Mouse (Mus musculus) limb, embryonic 14.5 days (tissue): Measurements from ENCODE around the gene BC030499. TPM values are rescaled to one million over a fixed set of nuclear protein-coding genes. Genes with fewer than 3 reads are reported as not detected.

Experiments
- ATAC-seq: fragments of 200-750 bp; cut with Nextera tagmentation; 2 replicates; pipeline ENCODE4 v1.8.0; 2017; ENCODE audit warnings: low read depth, moderate number of reproducible peaks, moderate TSS enrichment; ENCODE audit not compliant: low FRiP score
- DNase-seq: peaks from one replicate; pipeline ENCODE4 v3.0.0-alpha.2; 2015; ENCODE audit warnings: low spot score
- H3K27ac ChIP-seq: fragments of 300-500 bp; sonication (generic); replicated peaks from 2 replicates; pipeline ENCODE4 v1.5.1; 2014; ENCODE audit warnings: low read depth, mild to moderate bottlenecking, low read length, moderate library complexity, mixed read lengths
- H3K27me3 ChIP-seq: fragments of 300-500 bp; sonication (generic); 2 replicates; pipeline ENCODE4 v1.6.1; 2014; ENCODE audit warnings: low read length, mixed read lengths; ENCODE audit not compliant: control insufficient read depth, insufficient read depth
- H3K36me3 ChIP-seq: fragments of 300-500 bp; sonication (generic); 2 replicates; pipeline ENCODE4 v1.6.1; 2014; ENCODE audit warnings: mild to moderate bottlenecking, low read length, moderate library complexity, mixed read lengths; ENCODE audit not compliant: control insufficient read depth, insufficient read depth
- H3K4me1 ChIP-seq: fragments of 300-500 bp; sonication (generic); 2 replicates; pipeline ENCODE4 v1.6.1; 2014; ENCODE audit warnings: antibody characterized with exemption, low read length, mixed read lengths; ENCODE audit not compliant: control insufficient read depth, insufficient read depth
- H3K4me2 ChIP-seq: fragments of 300-500 bp; sonication (generic); replicated peaks from 2 replicates; pipeline ENCODE4 v1.6.1; 2014; ENCODE audit warnings: low read depth, mild to moderate bottlenecking, low read length, moderate library complexity; ENCODE audit not compliant: severe bottlenecking
- H3K4me3 ChIP-seq: fragments of 300-500 bp; sonication (generic); replicated peaks from 2 replicates; pipeline ENCODE4 v1.5.1; 2014; ENCODE audit warnings: low read length
- H3K9ac ChIP-seq: fragments of 300-500 bp; sonication (generic); 2 replicates; pipeline ENCODE4 v1.6.1; 2014; ENCODE audit warnings: mild to moderate bottlenecking, low read depth, low read length, moderate library complexity; ENCODE audit not compliant: severe bottlenecking
- H3K9me3 ChIP-seq: fragments of 300-500 bp; sonication (generic); 2 replicates; pipeline ENCODE4 v1.6.1; 2016; ENCODE audit warnings: low read length; ENCODE audit not compliant: control insufficient read depth
- POLR2A ChIP-seq: fragments of 200-500 bp; IDR thresholded peaks from 2 replicates; pipeline ENCODE4 v1.8.0; 2012; ENCODE audit warnings: inconsistent platforms, mild to moderate bottlenecking, moderate library complexity, borderline replicate concordance; ENCODE audit not compliant: insufficient read depth, insufficient read length; ENCODE audit errors: extremely low read depth
- WGBS: fragments of 180-500 bp; shearing (Covaris S2); extraction: QIAGEN DNeasy Blood & Tissue Kit; methylation state at CpG from one replicate; pipeline ENCODE4 v1.1.7; 2014; 5-methylcytosine and 5-hydroxymethylcytosine counted together
- polyA plus RNA-seq, 2 experiments: library from polyadenylated mRNA; depleted of rRNA in 1 of 2; stranded (reverse) in 1 of 2; unstranded in 1 of 2; fragments of >200 nt; fragmentation: Nextera tagmentation in 1 of 2; extraction: Ambion mirVana in 1 of 2; gene quantifications; 2 replicates each; pipeline versions ENCODE4 v1.2.1 to v1.2.3; 2012 to 2014

Gene BC030499
- polyA plus RNA-seq, 2 experiments: 0.23 to 0.58 TPM

DNA sequence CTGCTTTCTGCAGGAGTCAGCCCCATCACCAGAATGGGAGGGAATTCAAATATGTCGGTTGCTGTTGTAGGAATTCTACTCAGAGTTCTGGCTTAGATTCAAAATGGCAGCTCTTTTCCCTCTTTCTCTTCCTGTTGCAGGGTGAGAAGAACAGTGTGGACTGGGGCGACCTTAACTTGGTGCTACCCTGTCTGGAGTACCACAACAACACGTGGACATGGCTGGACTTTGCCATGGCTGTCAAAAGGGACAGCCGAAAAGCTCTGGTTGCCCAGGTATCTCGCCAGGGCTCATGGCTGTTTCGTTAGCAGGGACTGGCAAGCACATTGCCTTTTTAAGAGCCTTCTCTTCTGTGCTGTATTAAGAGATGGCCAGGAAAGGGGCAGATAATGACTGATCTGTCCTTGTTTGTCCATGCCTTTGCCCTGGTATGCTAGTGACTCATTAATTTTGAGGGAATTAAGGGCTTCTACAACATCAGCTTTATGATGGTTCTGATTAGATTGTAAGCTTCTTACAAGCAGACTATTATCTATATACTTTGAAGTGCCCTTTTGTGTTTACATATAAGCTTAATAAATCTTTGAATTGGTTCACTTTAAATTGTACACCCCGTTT lies 1.4 kb upstream of the BC030499 start:
- H3K27me3 ChIP-seq: no peaks in the 10 kb centered on the region
- no peak overlapping the region for H3K4me2 ChIP-seq
- no peak for ATAC-seq
- no peak overlapping the region for H3K27ac ChIP-seq
- H3K9me3 ChIP-seq: no peaks in the 10 kb centered on the region
- DNase-seq: no peak
- H3K9ac ChIP-seq: no peak overlapping the region
- WGBS: 87% methylated on average over 7 of the region's 7 CpGs
- peaks cover 76% of the 10 kb centered on the region for H3K36me3 ChIP-seq
- no peak for TF ChIP-seq POLR2A
- no peak overlapping the region for H3K4me3 ChIP-seq
- H3K4me1 ChIP-seq: no peaks in the 10 kb centered on the region

DNA sequence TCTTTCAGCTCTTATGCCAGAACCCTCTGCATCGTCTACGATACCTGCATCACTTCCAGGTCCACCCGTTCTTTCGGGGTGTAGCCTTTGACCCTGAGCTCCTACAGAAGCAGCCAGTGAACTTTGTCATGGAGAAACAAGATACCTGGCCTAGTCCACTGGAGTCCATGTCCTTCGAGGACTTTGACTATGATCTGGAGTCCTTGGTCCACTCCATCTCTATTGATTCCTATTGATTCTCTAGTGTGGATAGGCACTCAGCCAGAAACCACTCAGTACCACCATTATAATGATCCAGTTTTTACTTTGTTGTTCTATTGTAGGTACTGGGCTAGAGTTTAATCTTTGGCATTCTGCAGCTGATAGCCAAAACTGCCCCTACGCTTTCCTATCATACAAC lies 3.9 kb downstream of the BC030499 start:
- WGBS: 95% methylated on average over 6 of the region's 6 CpGs
- ATAC-seq: no peak
- H3K27ac ChIP-seq: no peak overlapping the region
- no peak overlapping the region for H3K9ac ChIP-seq
- no peak overlapping the region for H3K4me3 ChIP-seq
- no peaks in the 10 kb centered on the region for H3K9me3 ChIP-seq
- no peak for DNase-seq
- no peak for TF ChIP-seq POLR2A
- no peak overlapping the region for H3K4me2 ChIP-seq
- H3K36me3 ChIP-seq: peaks cover 26% of the 10 kb centered on the region
- no peaks in the 10 kb centered on the region for H3K27me3 ChIP-seq
- no peaks in the 10 kb centered on the region for H3K4me1 ChIP-seq

DNA sequence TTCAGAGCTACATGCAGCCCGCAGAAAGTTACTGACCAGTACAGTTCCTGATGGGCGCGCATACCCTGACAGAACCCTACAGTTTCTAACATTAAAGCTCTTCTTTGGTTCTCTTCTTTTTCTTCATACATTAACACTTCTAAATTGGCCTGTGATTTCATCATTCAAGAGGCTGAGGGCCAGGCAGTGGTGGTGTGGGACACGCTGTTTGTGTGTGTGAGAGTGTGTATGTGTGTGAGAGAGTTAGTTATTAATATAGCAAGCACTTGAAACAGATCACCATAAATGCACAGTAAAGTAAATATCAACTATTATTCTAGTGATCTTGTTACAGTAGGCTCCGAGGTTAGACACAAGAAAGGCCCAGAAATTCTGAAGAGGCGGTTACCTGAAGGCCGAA lies 10.3 kb downstream of the BC030499 start:
- DNase-seq: no peak
- no peak overlapping the region; the same call in 1 of the 2 replicates for H3K27ac ChIP-seq
- ATAC-seq: no peak
- 58% methylated on average over 7 of the region's 7 CpGs for WGBS
- no peak for TF ChIP-seq POLR2A
- H3K27me3 ChIP-seq: no peaks in the 10 kb centered on the region
- H3K4me3 ChIP-seq: peak overlapping the region; percentile 68
- H3K36me3 ChIP-seq: peaks cover 19% of the 10 kb centered on the region
- peak overlapping the region; percentile 85 for H3K4me2 ChIP-seq
- H3K9me3 ChIP-seq: no peaks in the 10 kb centered on the region
- H3K4me1 ChIP-seq: peaks cover 6% of the 10 kb centered on the region; the same call in 1 of the 2 replicates
- 0 out of 2 replicates have a peak overlapping the region, but pooled peaks have one; percentile 35 for H3K9ac ChIP-seq

DNA sequence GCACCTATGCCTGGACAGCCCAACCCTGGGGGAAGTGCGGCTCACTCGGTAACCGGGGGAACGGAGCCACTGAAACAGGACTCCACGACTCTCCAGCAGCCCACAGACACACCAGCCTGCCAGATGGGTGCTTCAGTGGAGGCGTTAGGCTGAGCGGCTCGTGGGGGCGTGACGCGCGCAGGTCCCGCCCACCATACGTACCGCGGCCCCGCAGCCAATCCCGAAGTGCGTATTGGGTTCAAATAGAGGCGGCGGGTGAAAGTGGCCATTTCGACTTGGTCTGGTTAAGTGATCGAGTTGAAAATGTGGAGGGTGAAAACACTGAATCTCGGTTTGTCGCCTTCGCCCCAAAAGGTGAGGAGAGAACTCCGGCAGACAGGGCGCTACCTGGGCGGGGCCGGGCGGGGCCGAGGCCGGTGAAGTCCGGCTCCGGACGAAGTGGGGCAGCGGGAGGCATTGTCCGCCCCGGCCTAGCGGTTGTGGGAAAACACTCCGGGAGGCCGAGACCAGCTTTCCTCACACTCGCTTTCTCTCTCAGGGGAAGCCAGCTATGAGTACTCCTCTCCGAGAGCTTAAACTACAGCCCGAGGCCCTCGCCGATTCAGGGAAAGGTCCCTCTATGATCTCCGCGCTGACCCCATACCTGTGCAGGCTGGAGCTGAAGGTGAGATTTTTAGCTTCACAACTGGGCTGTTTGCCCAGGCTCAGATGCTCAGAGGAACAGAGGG lies 10.9 kb downstream of the BC030499 start, which contains the start of gene Spag5:
Gene Spag5, plus strand, starts transcription at position 173 of the 728 bp plus-strand sequence.
- no peak for TF ChIP-seq POLR2A
- no peaks in the 10 kb centered on the region for H3K9me3 ChIP-seq
- H3K36me3 ChIP-seq: peaks cover 24% of the 10 kb centered on the region
- H3K4me3 ChIP-seq: peak within 1 kb of the TSS; percentile 68
- H3K27me3 ChIP-seq: no peaks in the 10 kb centered on the region
- DNase-seq (peak; percentile 93), ATAC-seq (peak; percentile 100)
- peak within 1 kb of the TSS; percentile 85 for H3K4me2 ChIP-seq
- peak within 1 kb of the TSS; percentile 59; the same call in 1 of the 2 replicates for H3K27ac ChIP-seq
- H3K9ac ChIP-seq: peak within 1 kb of the TSS; percentile 59
- under 1% methylated on average over 40 of the region's 49 CpGs for WGBS
- peaks cover 6% of the 10 kb centered on the region; the same call in 1 of the 2 replicates for H3K4me1 ChIP-seq

DNA sequence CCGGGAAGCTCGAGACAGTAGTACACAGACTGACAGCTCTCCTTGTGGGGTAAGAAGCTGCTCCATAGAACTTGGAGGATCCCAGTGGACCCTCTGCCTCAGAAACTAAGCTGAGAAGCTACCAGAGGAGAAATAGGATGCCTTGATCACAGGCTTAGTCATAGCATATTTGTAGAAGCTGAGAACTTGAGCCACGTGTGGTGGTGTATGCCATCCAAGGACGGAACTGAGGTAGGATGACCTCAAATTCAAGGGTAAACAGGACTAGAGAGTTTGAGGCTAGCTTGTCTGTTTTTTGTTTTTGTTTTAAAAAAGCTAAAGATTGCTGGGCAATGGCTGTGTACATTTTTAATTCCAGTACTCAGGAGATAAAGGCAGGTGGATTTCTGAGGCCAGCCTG lies 14.6 kb downstream of the BC030499 start:
- WGBS: 91% methylated on average over 4 of the region's 4 CpGs
- Histone ChIP-seq H3K27ac (no peak overlapping the region), H3K9me3 (no peaks in the 10 kb centered on the region), H3K4me1 (peaks cover 6% of the 10 kb centered on the region; the same call in 1 of the 2 replicates), H3K4me2 (no peak overlapping the region), H3K27me3 (no peaks in the 10 kb centered on the region), H3K9ac (no peak overlapping the region), H3K4me3 (no peak overlapping the region), H3K36me3 (peaks cover 45% of the 10 kb centered on the region)
- no peak for TF ChIP-seq POLR2A
- no peak for ATAC-seq
- DNase-seq: no peak
